Mouse (Mus musculus) embryonic fibroblast, embryonic 13.5 days (primary cell): ENCODE data around the gene RPS10-NUDT3.

Source experiments
- CTCF ChIP-seq: IDR thresholded peaks from 2 replicates; pipeline ENCODE4 v1.5.1; 2011; ENCODE audit warnings: mild to moderate bottlenecking, control low read depth, low read length, moderate library complexity, borderline replicate concordance; ENCODE audit not compliant: insufficient read depth
- POLR2A ChIP-seq: IDR thresholded peaks from 2 replicates; pipeline ENCODE4 v1.6.1; 2011; ENCODE audit warnings: low read depth, mild to moderate bottlenecking, control low read depth, low read length, moderate library complexity

GRCm38 (mm10) chr17:27583185-27583894, 51.7 kb downstream of the RPS10-NUDT3 start:
- TF ChIP-seq CTCF (no peak), POLR2A (no peak)
